Mouse (Mus musculus) hematopoietic stem cell, adult 5-6 weeks (primary cell): ENCODE data around the gene G430095P16Rik. TPM values are rescaled to one million over a fixed set of nuclear protein-coding genes. Genes with fewer than 3 reads are reported as not detected.

Experiments used
- ATAC-seq, 2 experiments: fragments of 125-278 bp in 1 of 2; replicated peaks in 1 of 2; 2 replicates each; pipeline ENCODE4 v1.8.0; 2016 to 2017; ENCODE audit warnings: inconsistent platforms in 2 of 2, mild to moderate bottlenecking in 2 of 2, moderate number of reproducible peaks in 2 of 2, low read depth in 1 of 2, moderate TSS enrichment in 1 of 2; ENCODE audit not compliant: low FRiP score in 2 of 2, poor library complexity in 2 of 2, severe bottlenecking in 2 of 2, insufficient read depth in 1 of 2, low TSS enrichment in 1 of 2
- total RNA-seq: library from RNA; stranded (forward); fragments of 172-1452, 232-1000 nt; gene quantifications from 2 replicates; pipeline ENCODE4 v1.2.3, GENCODE M21; 2017

The G430095P16Rik gene
- total RNA-seq, 1 experiment from 2014 or later, result 11.4 TPM

DNA sequence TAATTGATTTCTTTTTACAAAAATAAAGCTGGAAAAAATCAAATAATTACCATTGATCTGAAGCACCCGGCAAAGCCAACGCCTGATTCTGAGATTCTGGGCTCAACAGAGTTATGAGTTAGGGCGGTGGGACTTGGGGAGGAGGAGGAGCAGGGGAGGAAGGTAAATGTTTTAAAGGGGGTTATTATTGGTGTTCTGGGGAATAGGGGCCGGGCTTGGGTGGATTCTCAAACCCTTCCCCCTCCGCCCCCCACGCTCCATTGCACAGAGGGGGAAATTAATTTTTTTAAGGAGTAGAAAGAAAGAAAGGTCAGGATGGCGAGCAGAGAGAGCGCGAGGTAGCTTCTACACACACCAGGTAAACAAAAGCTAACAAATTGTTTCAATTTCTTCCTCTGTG lies 50.5 kb downstream of the G430095P16Rik start:
- ATAC-seq, result no peak

DNA sequence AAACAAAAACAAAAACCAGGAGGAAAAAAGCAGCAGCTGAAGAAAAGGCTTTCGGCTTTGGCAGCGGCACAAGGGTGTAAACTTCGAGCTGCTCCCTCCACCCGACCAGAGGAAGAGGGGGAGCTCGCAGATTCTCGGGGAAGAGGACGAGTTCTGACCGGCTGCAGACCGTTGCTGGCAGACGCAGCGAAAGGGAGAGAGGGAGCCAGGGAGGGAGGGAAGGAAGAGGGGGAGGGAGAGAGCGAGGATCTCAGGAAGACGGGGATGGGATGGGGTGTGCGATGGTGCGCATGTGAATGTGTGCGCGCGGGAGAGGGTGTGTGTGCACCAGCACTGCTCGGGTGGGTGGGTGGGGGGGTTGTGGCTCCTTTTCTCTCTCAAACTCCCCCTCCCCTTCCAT lies 51.0 kb downstream of the G430095P16Rik start:
- no peak for ATAC-seq

DNA sequence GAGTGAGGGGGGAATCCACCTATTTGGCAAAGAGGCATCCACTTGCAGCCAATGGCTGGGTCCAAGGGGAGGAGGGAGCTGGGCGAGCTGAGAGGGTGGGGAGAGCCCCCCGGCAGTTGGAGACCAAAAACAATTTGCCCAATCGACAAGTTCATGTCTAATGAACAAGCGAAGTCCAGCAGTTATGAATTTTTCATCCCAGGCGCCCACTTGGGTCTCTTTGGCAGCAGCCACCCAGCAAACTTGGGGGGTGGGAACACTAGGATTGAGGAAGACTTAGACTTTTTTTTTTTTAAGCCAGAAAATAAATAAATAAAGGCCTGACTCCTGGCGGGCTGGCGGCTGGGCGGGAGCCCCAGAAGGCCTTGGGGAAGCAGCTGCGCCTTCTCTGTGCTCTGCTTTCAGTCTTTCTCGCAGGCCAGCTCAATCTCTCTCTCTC lies 51.7 kb downstream of the G430095P16Rik start:
- ATAC-seq, result no peak

- ATAC-seq, result peak; percentile 42 to 50; a peak in 2 of 4 replicates
Observed at GRCm38 (mm10) chr8:84775105-84775591, 52.3 kb downstream of the G430095P16Rik start.

DNA sequence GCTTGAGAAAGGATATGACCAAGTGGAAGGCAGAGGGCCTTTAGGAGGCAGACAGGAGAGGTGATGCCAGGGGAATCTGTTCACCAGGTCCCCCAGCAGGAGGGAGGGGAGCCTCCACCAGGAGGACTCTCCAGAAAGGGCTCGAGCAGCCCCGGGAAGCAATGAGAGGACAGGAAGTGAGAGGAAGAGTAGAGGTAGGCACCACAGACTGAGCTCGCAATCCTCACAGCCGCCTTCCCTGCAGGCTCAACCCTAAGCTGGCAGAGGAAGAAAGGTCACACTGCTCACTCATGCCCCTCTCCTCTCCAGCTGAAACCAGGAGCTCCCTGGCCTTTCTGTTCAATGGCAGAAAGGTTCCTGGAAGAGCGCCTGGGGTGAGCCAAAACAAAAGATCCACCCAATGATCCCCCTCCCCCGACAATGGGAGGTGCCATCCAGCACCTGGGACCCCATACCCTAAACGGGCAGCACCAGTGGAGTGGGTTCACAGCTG lies 52.9 kb downstream of the G430095P16Rik start:
- 0 out of 4 replicates have a peak, but pooled peaks of 1 of the 2 experiments have one; percentile 2 for ATAC-seq

Other genes starting within 250 kb of the G430095P16Rik start
- 105 and 115 TPM in 2 replicates for gene Ier2, start 60.2 kb upstream of the G430095P16Rik start, total RNA-seq
- gene Trmt1, start 36.7 kb upstream of the G430095P16Rik start, total RNA-seq, result 58.7 and 72.0 TPM in 2 replicates
- 47.3 and 51.0 TPM in 2 replicates for gene Nacc1, start 35.1 kb upstream of the G430095P16Rik start, total RNA-seq
- gene Lyl1, start 21.6 kb upstream of the G430095P16Rik start, total RNA-seq, result 41.8 and 54.7 TPM in 2 replicates
- gene Nfix, start 77.3 kb downstream of the G430095P16Rik start, total RNA-seq, result 21.5 and 26.3 TPM in 2 replicates
- 3.8 and 7.4 TPM in 2 replicates for gene Dand5, start 99.8 kb downstream of the G430095P16Rik start, total RNA-seq
- 29.8 and 38.8 TPM in 2 replicates for gene Gadd45gip1, start 108.5 kb downstream of the G430095P16Rik start, total RNA-seq
- 27.4 and 32.7 TPM in 2 replicates for gene Rad23a, start 117.7 kb downstream of the G430095P16Rik start, total RNA-seq
- 1,472 and 1,879 TPM in 2 replicates for gene Calr, start 123.9 kb downstream of the G430095P16Rik start, total RNA-seq
- 108 and 126 TPM in 2 replicates for gene Farsa, start 134.0 kb downstream of the G430095P16Rik start, total RNA-seq
- gene Syce2, start 149.1 kb downstream of the G430095P16Rik start, total RNA-seq, result 93.5 and 127 TPM in 2 replicates
- gene Gcdh, start 170.9 kb downstream of the G430095P16Rik start, total RNA-seq, result 29.5 and 37.4 TPM in 2 replicates
- gene Klf1, start 178.9 kb downstream of the G430095P16Rik start, total RNA-seq, result 4.1 and 30.6 TPM in 2 replicates
- gene Dnase2a, start 185.6 kb downstream of the G430095P16Rik start, total RNA-seq, result 27.8 and 50.0 TPM in 2 replicates
- 0.10 TPM in 1 of 2 replicates, not detected in the other for gene Mast1, start 214.4 kb downstream of the G430095P16Rik start, total RNA-seq
- not detected in 2 replicates for gene Rtbdn, start 224.0 kb downstream of the G430095P16Rik start, total RNA-seq
- gene Gm49661, start 246.4 kb downstream of the G430095P16Rik start, total RNA-seq, result not detected in 2 replicates
- 469 and 528 TPM in 2 replicates for gene Prdx2, start 246.6 kb downstream of the G430095P16Rik start, total RNA-seq
- gene Rnaseh2a, start 246.8 kb downstream of the G430095P16Rik start, total RNA-seq, result 59.7 and 112 TPM in 2 replicates